Mouse (Mus musculus) midbrain, embryonic 11.5 days (tissue): Measurements from ENCODE around the gene Lima1. TPM values are rescaled to one million over a fixed set of nuclear protein-coding genes. Genes with fewer than 3 reads are reported as not detected.

Experiments used
- ATAC-seq: fragments of 200-750 bp; cut with Nextera tagmentation; 2 replicates; pipeline ENCODE4 v1.8.0; 2017; ENCODE audit warnings: moderate TSS enrichment, moderate library complexity; ENCODE audit not compliant: low FRiP score
- DNase-seq: peaks from one replicate; pipeline ENCODE4 v3.0.0; 2015; ENCODE audit warnings: low spot score; ENCODE audit errors: missing footprints
- H3K27ac ChIP-seq: fragments of 300-500 bp; sonication (generic); 2 replicates; pipeline ENCODE4 v1.5.1; 2014; ENCODE audit warnings: low read depth, low read length
- H3K27me3 ChIP-seq: fragments of 300-500 bp; sonication (generic); 2 replicates; pipeline ENCODE4 v1.6.1; 2014; ENCODE audit warnings: mild to moderate bottlenecking, low read length, moderate library complexity, mixed read lengths; ENCODE audit not compliant: control insufficient read depth, insufficient read depth
- H3K36me3 ChIP-seq: fragments of 300-500 bp; sonication (generic); 2 replicates; pipeline ENCODE4 v1.6.1; 2014; ENCODE audit warnings: mild to moderate bottlenecking, low read length, moderate library complexity, mixed read lengths; ENCODE audit not compliant: control insufficient read depth, insufficient read depth
- H3K4me1 ChIP-seq: fragments of 300-500 bp; sonication (generic); 2 replicates; pipeline ENCODE4 v1.6.1; 2014; ENCODE audit warnings: low read length; ENCODE audit not compliant: control insufficient read depth, insufficient read depth
- H3K4me2 ChIP-seq: fragments of 300-500 bp; sonication (generic); 2 replicates; pipeline ENCODE4 v1.6.1; 2014; ENCODE audit warnings: mild to moderate bottlenecking, moderate library complexity
- H3K4me3 ChIP-seq: fragments of 300-500 bp; sonication (generic); 2 replicates; pipeline ENCODE4 v1.5.1; 2014; ENCODE audit warnings: low read depth, low read length
- H3K9ac ChIP-seq: fragments of 300-500 bp; sonication (generic); 2 replicates; pipeline ENCODE4 v1.6.1; 2014; ENCODE audit warnings: low read length
- H3K9me3 ChIP-seq: fragments of 300-500 bp; sonication (generic); 2 replicates; pipeline ENCODE4 v1.6.1; 2016; ENCODE audit warnings: low read length; ENCODE audit not compliant: control insufficient read depth
- WGBS: fragments of 180-500 bp; shearing (Covaris S2); extraction: QIAGEN DNeasy Blood & Tissue Kit; methylation state at CpG from one replicate; pipeline ENCODE4 v1.1.7; 2014; 5-methylcytosine and 5-hydroxymethylcytosine counted together
- polyA plus RNA-seq: library from polyadenylated mRNA; unstranded; fragments of >200 nt; fragmentation: Nextera tagmentation; extraction: Ambion mirVana; gene quantifications from 2 replicates; pipeline ENCODE4 v1.2.1, GENCODE M21; 2014

The Lima1 gene
- polyA plus RNA-seq, 1 experiment from 2014 or later = 22.0 TPM

GRCm38 (mm10) chr15:99805673-99806072 is 69.6 kb downstream of the Lima1 start:
- DNase-seq (no peak), ATAC-seq (no peak)
- Histone ChIP-seq H3K9me3 (no peaks in the 10 kb centered on the region), H3K36me3 (no peaks in the 10 kb centered on the region), H3K4me2 (no peak overlapping the region), H3K27me3 (no peaks in the 10 kb centered on the region), H3K4me3 (no peak overlapping the region), H3K9ac (no peak overlapping the region), H3K4me1 (peaks cover 6% of the 10 kb centered on the region), H3K27ac (no peak overlapping the region)
- 98% methylated on average over 4 of the region's 4 CpGs for WGBS

GRCm38 (mm10) chr15:99803186-99803644 is 72.0 kb downstream of the Lima1 start:
- no peak overlapping the region for H3K4me3 ChIP-seq
- no peaks in the 10 kb centered on the region for H3K9me3 ChIP-seq
- DNase-seq (no peak), ATAC-seq (no peak)
- no peak overlapping the region for H3K9ac ChIP-seq
- no peak overlapping the region for H3K27ac ChIP-seq
- WGBS = 47% methylated on average over 6 of the region's 6 CpGs
- H3K4me2 ChIP-seq = no peak overlapping the region
- H3K4me1 ChIP-seq = peaks cover 6% of the 10 kb centered on the region
- no peaks in the 10 kb centered on the region for H3K27me3 ChIP-seq
- no peaks in the 10 kb centered on the region for H3K36me3 ChIP-seq

GRCm38 (mm10) chr15:99801885-99802572 is 73.2 kb downstream of the Lima1 start:
- ATAC-seq (no peak), DNase-seq (no peak)
- H3K27me3 ChIP-seq = no peaks in the 10 kb centered on the region
- no peaks in the 10 kb centered on the region for H3K36me3 ChIP-seq
- no peak overlapping the region for H3K9ac ChIP-seq
- H3K9me3 ChIP-seq = no peaks in the 10 kb centered on the region
- 69% methylated on average over 24 of the region's 24 CpGs for WGBS
- H3K4me1 ChIP-seq = peaks cover 3% of the 10 kb centered on the region; the same call in 1 of the 2 replicates
- H3K4me3 ChIP-seq = no peak overlapping the region
- no peak overlapping the region for H3K4me2 ChIP-seq
- H3K27ac ChIP-seq = no peak overlapping the region

- no peak overlapping the region for H3K9ac ChIP-seq
- H3K4me1 ChIP-seq = no peaks in the 10 kb centered on the region
- H3K36me3 ChIP-seq = no peaks in the 10 kb centered on the region
- H3K4me2 ChIP-seq = no peak overlapping the region
- no peak overlapping the region for H3K27ac ChIP-seq
- no peak overlapping the region for H3K4me3 ChIP-seq
- ATAC-seq (no peak), DNase-seq (no peak)
- no peaks in the 10 kb centered on the region for H3K27me3 ChIP-seq
- no peaks in the 10 kb centered on the region for H3K9me3 ChIP-seq
- 81% methylated on average over 6 of the region's 6 CpGs for WGBS
Observed at GRCm38 (mm10) chr15:99799706-99800105, 75.5 kb downstream of the Lima1 start.

- 89% methylated on average over 5 of the region's 5 CpGs for WGBS
- Histone ChIP-seq H3K36me3 (no peaks in the 10 kb centered on the region), H3K4me2 (no peak overlapping the region)
Observed at GRCm38 (mm10) chr15:99797898-99798297, 77.4 kb downstream of the Lima1 start.

GRCm38 (mm10) chr15:99796735-99797134 is 78.5 kb downstream of the Lima1 start:
- Histone ChIP-seq H3K27me3 (no peaks in the 10 kb centered on the region), H3K9ac (no peak overlapping the region), H3K4me1 (no peaks in the 10 kb centered on the region), H3K4me2 (no peak overlapping the region), H3K36me3 (no peaks in the 10 kb centered on the region), H3K27ac (no peak overlapping the region), H3K9me3 (no peaks in the 10 kb centered on the region), H3K4me3 (no peak overlapping the region)
- DNase-seq = no peak
- WGBS = 84% methylated on average over 9 of the region's 9 CpGs
- no peak for ATAC-seq

More at GRCm38 (mm10) chr15:99797898-99798297, 77.4 kb downstream of the Lima1 start:
- H3K4me1 ChIP-seq = no peaks in the 10 kb centered on the region
- no peaks in the 10 kb centered on the region for H3K9me3 ChIP-seq
- no peak overlapping the region for H3K9ac ChIP-seq
- H3K4me3 ChIP-seq = no peak overlapping the region
- DNase-seq = no peak
- H3K27me3 ChIP-seq = no peaks in the 10 kb centered on the region
- no peak overlapping the region for H3K27ac ChIP-seq
- no peak for ATAC-seq

- no peak overlapping the region for H3K4me2 ChIP-seq
- no peaks in the 10 kb centered on the region for H3K9me3 ChIP-seq
- H3K27ac ChIP-seq = no peak overlapping the region
- H3K36me3 ChIP-seq = no peaks in the 10 kb centered on the region
- H3K4me3 ChIP-seq = no peak overlapping the region
- no peaks in the 10 kb centered on the region for H3K27me3 ChIP-seq
- H3K4me1 ChIP-seq = no peaks in the 10 kb centered on the region
- ATAC-seq = no peak
- no peak for DNase-seq
- no peak overlapping the region for H3K9ac ChIP-seq
- WGBS = 91% methylated on average over 3 of the region's 3 CpGs
Observed at GRCm38 (mm10) chr15:99796066-99796465, 79.2 kb downstream of the Lima1 start.

GRCm38 (mm10) chr15:99792221-99792815 is 82.9 kb downstream of the Lima1 start:
- Histone ChIP-seq H3K27ac (no peak overlapping the region), H3K9ac (no peak overlapping the region), H3K9me3 (no peaks in the 10 kb centered on the region), H3K36me3 (no peaks in the 10 kb centered on the region), H3K27me3 (no peaks in the 10 kb centered on the region), H3K4me2 (no peak overlapping the region), H3K4me3 (no peak overlapping the region), H3K4me1 (no peaks in the 10 kb centered on the region)
- DNase-seq (no peak), ATAC-seq (no peak)
- 90% methylated on average over 16 of the region's 16 CpGs for WGBS

- no peaks in the 10 kb centered on the region for H3K27me3 ChIP-seq
- 96% methylated on average over 3 of the region's 3 CpGs for WGBS
- ATAC-seq (no peak), DNase-seq (no peak)
- H3K27ac ChIP-seq = no peak overlapping the region
- H3K9me3 ChIP-seq = no peaks in the 10 kb centered on the region
- H3K4me2 ChIP-seq = no peak overlapping the region
- H3K36me3 ChIP-seq = no peaks in the 10 kb centered on the region
- H3K9ac ChIP-seq = no peak overlapping the region
- H3K4me3 ChIP-seq = no peak overlapping the region
- no peaks in the 10 kb centered on the region for H3K4me1 ChIP-seq
Observed at GRCm38 (mm10) chr15:99791003-99791402, 84.3 kb downstream of the Lima1 start.
